Mouse (Mus musculus) neural tube, embryonic 13.5 days (tissue): ENCODE measurements around the gene Rreb1. TPM values are rescaled to one million over a fixed set of nuclear protein-coding genes. Genes with fewer than 3 reads are reported as not detected.

ENCODE experiments used
- ATAC-seq: fragments of 200-750 bp; cut with Nextera tagmentation; 2 replicates; pipeline ENCODE4 v1.8.0; 2017; ENCODE audit warnings: low read depth, mild to moderate bottlenecking, moderate TSS enrichment, moderate library complexity
- H3K27ac ChIP-seq: fragments of 300-500 bp; sonication (generic); replicated peaks from 2 replicates; pipeline ENCODE4 v1.5.1; 2015; ENCODE audit warnings: moderate library complexity, mild to moderate bottlenecking, inconsistent platforms
- H3K27me3 ChIP-seq: fragments of 300-500 bp; sonication (generic); 2 replicates; pipeline ENCODE4 v1.6.1; 2015; ENCODE audit warnings: mild to moderate bottlenecking, inconsistent platforms
- H3K36me3 ChIP-seq: fragments of 300-500 bp; sonication (generic); 2 replicates; pipeline ENCODE4 v1.6.1; 2015; ENCODE audit warnings: mild to moderate bottlenecking, inconsistent platforms
- H3K4me1 ChIP-seq: fragments of 300-500 bp; sonication (generic); replicated peaks from 2 replicates; pipeline ENCODE4 v1.6.1; 2015; ENCODE audit warnings: inconsistent platforms
- H3K4me2 ChIP-seq: fragments of 300-500 bp; sonication (generic); 2 replicates; pipeline ENCODE4 v1.6.1; 2015; ENCODE audit warnings: inconsistent platforms, mild to moderate bottlenecking, moderate library complexity
- H3K4me3 ChIP-seq: fragments of 300-500 bp; sonication (generic); 2 replicates; pipeline ENCODE4 v1.5.1; 2015; ENCODE audit warnings: mild to moderate bottlenecking, inconsistent platforms
- H3K9ac ChIP-seq: fragments of 300-500 bp; sonication (generic); 2 replicates; pipeline ENCODE4 v1.6.1; 2015; ENCODE audit warnings: moderate library complexity, mild to moderate bottlenecking, inconsistent platforms
- H3K9me3 ChIP-seq: fragments of 300-500 bp; sonication (generic); 2 replicates; pipeline ENCODE4 v1.6.1; 2016; ENCODE audit warnings: inconsistent platforms
- WGBS: fragments of 180-500 bp; shearing (Covaris S2); methylation state at CpG from one replicate; pipeline ENCODE4 v1.1.7; 2015; 5-methylcytosine and 5-hydroxymethylcytosine counted together
- polyA plus RNA-seq: library from polyadenylated mRNA; unstranded; fragments of >200 nt; fragmentation: Nextera tagmentation; extraction: Ambion mirVana; gene quantifications from 2 replicates; pipeline ENCODE4 v1.2.1, GENCODE M21; 2015

Rreb1 gene
- polyA plus RNA-seq, 1 experiment from 2014 or later, result 2.7 TPM

GRCm38 (mm10) chr13:37934075-37934474 lies 155.9 kb downstream of the Rreb1 start:
- Histone ChIP-seq H3K4me3 (no peak overlapping the region), H3K9ac (no peak overlapping the region), H3K4me2 (no peak overlapping the region), H3K27me3 (no peaks in the 10 kb centered on the region), H3K9me3 (peaks cover 10% of the 10 kb centered on the region; the same call in 1 of the 2 replicates), H3K36me3 (0 out of 2 replicates have a peak, but pooled peaks cover 16% of the 10 kb centered on the region), H3K27ac (no peak overlapping the region), H3K4me1 (no peaks in the 10 kb centered on the region)
- 82% methylated on average over 4 of the region's 4 CpGs for WGBS
- no peak for ATAC-seq

- Histone ChIP-seq H3K9ac (no peak overlapping the region), H3K36me3 (0 out of 2 replicates have a peak, but pooled peaks cover 11% of the 10 kb centered on the region), H3K27me3 (no peaks in the 10 kb centered on the region), H3K4me3 (no peak overlapping the region), H3K4me2 (no peak overlapping the region), H3K9me3 (peaks cover 15% of the 10 kb centered on the region; the same call in 1 of the 2 replicates), H3K4me1 (no peaks in the 10 kb centered on the region), H3K27ac (no peak overlapping the region)
- no peak for ATAC-seq
- WGBS, result 74% methylated on average over 8 of the region's 8 CpGs
Observed at GRCm38 (mm10) chr13:37934920-37935319, 156.7 kb downstream of the Rreb1 start.

- 89% methylated on average over 3 of the region's 3 CpGs for WGBS
- no peak for ATAC-seq
- H3K4me2 ChIP-seq, result no peak overlapping the region
Observed at GRCm38 (mm10) chr13:37936351-37936750, 158.2 kb downstream of the Rreb1 start.

GRCm38 (mm10) chr13:37940167-37940566 lies 162.0 kb downstream of the Rreb1 start:
- Histone ChIP-seq H3K27ac (no peak overlapping the region), H3K9ac (no peak overlapping the region), H3K4me1 (no peaks in the 10 kb centered on the region), H3K36me3 (no peaks in the 10 kb centered on the region), H3K27me3 (no peaks in the 10 kb centered on the region), H3K4me3 (no peak overlapping the region), H3K4me2 (no peak overlapping the region), H3K9me3 (peaks cover 15% of the 10 kb centered on the region; the same call in 1 of the 2 replicates)
- WGBS, result 93% methylated on average over 2 of the region's 2 CpGs
- no peak for ATAC-seq

More at GRCm38 (mm10) chr13:37936351-37936750, 158.2 kb downstream of the Rreb1 start:
- H3K4me1 ChIP-seq, result no peaks in the 10 kb centered on the region
- no peak overlapping the region for H3K9ac ChIP-seq
- H3K4me3 ChIP-seq, result no peak overlapping the region
- no peaks in the 10 kb centered on the region for H3K27me3 ChIP-seq
- H3K9me3 ChIP-seq, result peaks cover 15% of the 10 kb centered on the region; the same call in 1 of the 2 replicates
- H3K27ac ChIP-seq, result no peak overlapping the region
- H3K36me3 ChIP-seq, result 0 out of 2 replicates have a peak, but pooled peaks cover 5% of the 10 kb centered on the region

GRCm38 (mm10) chr13:37940649-37941048 lies 162.4 kb downstream of the Rreb1 start:
- Histone ChIP-seq H3K4me3 (no peak overlapping the region), H3K4me2 (no peak overlapping the region), H3K36me3 (no peaks in the 10 kb centered on the region), H3K27me3 (no peaks in the 10 kb centered on the region), H3K9ac (no peak overlapping the region), H3K27ac (no peak overlapping the region), H3K9me3 (peaks cover 15% of the 10 kb centered on the region; the same call in 1 of the 2 replicates), H3K4me1 (no peaks in the 10 kb centered on the region)
- WGBS, result 63% methylated on average over 5 of the region's 5 CpGs
- ATAC-seq, result no peak

- no peak for ATAC-seq
- Histone ChIP-seq H3K9ac (no peak overlapping the region), H3K36me3 (no peaks in the 10 kb centered on the region), H3K27ac (no peak overlapping the region), H3K4me2 (no peak overlapping the region), H3K4me1 (no peaks in the 10 kb centered on the region), H3K4me3 (no peak overlapping the region), H3K27me3 (no peaks in the 10 kb centered on the region), H3K9me3 (peaks cover 15% of the 10 kb centered on the region; the same call in 1 of the 2 replicates)
- 84% methylated on average over 5 of the region's 5 CpGs for WGBS
Observed at GRCm38 (mm10) chr13:37941138-37941645, 163.0 kb downstream of the Rreb1 start.

- H3K27ac ChIP-seq, result no peak overlapping the region
- peaks cover 15% of the 10 kb centered on the region; the same call in 1 of the 2 replicates for H3K9me3 ChIP-seq
- H3K36me3 ChIP-seq, result no peaks in the 10 kb centered on the region
- H3K27me3 ChIP-seq, result no peaks in the 10 kb centered on the region
- no peak overlapping the region for H3K4me3 ChIP-seq
- H3K4me2 ChIP-seq, result no peak overlapping the region
- WGBS, result 66% methylated on average over 17 of the region's 17 CpGs
- no peak for ATAC-seq
- no peak overlapping the region for H3K9ac ChIP-seq
- no peaks in the 10 kb centered on the region for H3K4me1 ChIP-seq
Observed at GRCm38 (mm10) chr13:37941950-37942886, 164.0 kb downstream of the Rreb1 start.

- Histone ChIP-seq H3K4me1 (no peaks in the 10 kb centered on the region), H3K4me2 (no peak overlapping the region), H3K27ac (no peak overlapping the region), H3K36me3 (no peaks in the 10 kb centered on the region), H3K9me3 (peaks cover 15% of the 10 kb centered on the region; the same call in 1 of the 2 replicates), H3K27me3 (no peaks in the 10 kb centered on the region), H3K4me3 (no peak overlapping the region), H3K9ac (no peak overlapping the region)
- 58% methylated on average over 4 of the region's 4 CpGs for WGBS
- ATAC-seq, result no peak
Observed at GRCm38 (mm10) chr13:37942887-37943331, 164.7 kb downstream of the Rreb1 start.

GRCm38 (mm10) chr13:37943466-37943865 lies 165.3 kb downstream of the Rreb1 start:
- 86% methylated on average over 3 of the region's 3 CpGs for WGBS

GRCm38 (mm10) chr13:37944306-37944705 lies 166.1 kb downstream of the Rreb1 start:
- no peaks in the 10 kb centered on the region for H3K4me1 ChIP-seq
- ATAC-seq, result no peak
- 72% methylated on average over 1 of the region's 1 CpGs for WGBS

More at GRCm38 (mm10) chr13:37943466-37943865, 165.3 kb downstream of the Rreb1 start:
- H3K27me3 ChIP-seq, result no peaks in the 10 kb centered on the region
- ATAC-seq, result no peak
- no peak overlapping the region for H3K27ac ChIP-seq
- H3K4me2 ChIP-seq, result no peak overlapping the region
- H3K4me3 ChIP-seq, result no peak overlapping the region
- peaks cover 11% of the 10 kb centered on the region; the same call in 1 of the 2 replicates for H3K9me3 ChIP-seq
- H3K36me3 ChIP-seq, result 0 out of 2 replicates have a peak, but pooled peaks cover under 1% of the 10 kb centered on the region
- H3K4me1 ChIP-seq, result no peaks in the 10 kb centered on the region
- no peak overlapping the region for H3K9ac ChIP-seq

GRCm38 (mm10) chr13:37945392-37945791 lies 167.2 kb downstream of the Rreb1 start:
- Histone ChIP-seq H3K4me3 (no peak overlapping the region), H3K9ac (no peak overlapping the region), H3K36me3 (0 out of 2 replicates have a peak, but pooled peaks cover 6% of the 10 kb centered on the region), H3K4me1 (no peaks in the 10 kb centered on the region), H3K4me2 (no peak overlapping the region), H3K27ac (no peak overlapping the region), H3K27me3 (no peaks in the 10 kb centered on the region), H3K9me3 (no peaks in the 10 kb centered on the region)
- ATAC-seq, result no peak
- WGBS, result 88% methylated on average over 8 of the region's 8 CpGs

More at GRCm38 (mm10) chr13:37944306-37944705, 166.1 kb downstream of the Rreb1 start:
- H3K27ac ChIP-seq, result no peak overlapping the region
- H3K4me3 ChIP-seq, result no peak overlapping the region
- H3K27me3 ChIP-seq, result no peaks in the 10 kb centered on the region
- H3K9me3 ChIP-seq, result peaks cover 2% of the 10 kb centered on the region; the same call in 1 of the 2 replicates
- no peak overlapping the region for H3K9ac ChIP-seq
- H3K4me2 ChIP-seq, result no peak overlapping the region
- H3K36me3 ChIP-seq, result 0 out of 2 replicates have a peak, but pooled peaks cover 6% of the 10 kb centered on the region

GRCm38 (mm10) chr13:37946734-37947133 lies 168.5 kb downstream of the Rreb1 start:
- Histone ChIP-seq H3K9ac (no peak overlapping the region), H3K27ac (no peak overlapping the region), H3K36me3 (0 out of 2 replicates have a peak, but pooled peaks cover 6% of the 10 kb centered on the region), H3K9me3 (no peaks in the 10 kb centered on the region), H3K4me2 (no peak overlapping the region), H3K4me3 (no peak overlapping the region), H3K4me1 (no peaks in the 10 kb centered on the region), H3K27me3 (no peaks in the 10 kb centered on the region)
- 18% methylated on average over 6 of the region's 6 CpGs for WGBS
- ATAC-seq, result peak; percentile 33; the same call in 1 of the 2 replicates
